Mouse (Mus musculus) MEL (cell line): Measurements from ENCODE around the gene Hba-x. TPM values are rescaled to one million over a fixed set of nuclear protein-coding genes. Genes with fewer than 3 reads are reported as not detected.
A peak's percentile ranks its signal among the peaks of the same experiment; 100 is the strongest.

Source experiments
- DNase-seq: peaks from one replicate; pipeline ENCODE4 v3.0.0; 2011; ENCODE audit warnings: low read depth, low spot score
- H3K27ac ChIP-seq: 2 replicates; pipeline ENCODE4 v1.5.1; 2012; ENCODE audit warnings: low read depth, mild to moderate bottlenecking, control low read depth, low read length, moderate library complexity; ENCODE audit not compliant: control insufficient read depth
- H3K27me3 ChIP-seq, 2 experiments: fragments of 150-350 bp in 1 of 2; sonication (generic) in 1 of 2; 2 replicates each; pipeline ENCODE4 v1.6.1; 2012; ENCODE audit warnings: low read length in 2 of 2, mild to moderate bottlenecking in 2 of 2, improper control_type of control experiment in 1 of 2, moderate library complexity in 1 of 2; ENCODE audit not compliant: insufficient read depth in 2 of 2, control insufficient read depth in 1 of 2
- H3K36me3 ChIP-seq, 2 experiments: 2 replicates each; pipeline ENCODE4 v1.6.1; 2012 to 2014; ENCODE audit warnings: low read length in 2 of 2, improper control_type of control experiment in 1 of 2, inconsistent platforms in 1 of 2, mild to moderate bottlenecking in 1 of 2; ENCODE audit not compliant: insufficient read depth in 2 of 2, control insufficient read depth in 1 of 2
- H3K4me1 ChIP-seq, 2 experiments: fragments of 150-350 bp in 1 of 2; sonication (generic) in 1 of 2; 2 replicates each; pipeline ENCODE4 v1.6.1; 2012; ENCODE audit warnings: low read length in 2 of 2, improper control_type of control experiment in 1 of 2, mild to moderate bottlenecking in 1 of 2; ENCODE audit not compliant: insufficient read depth in 2 of 2, control insufficient read depth in 1 of 2
- H3K4me3 ChIP-seq, 2 experiments: fragments of 150-350 bp in 1 of 2; sonication (generic) in 1 of 2; 2 replicates each; pipeline ENCODE4 v1.5.1; 2012; ENCODE audit warnings: low read depth in 2 of 2, low read length in 2 of 2, mild to moderate bottlenecking in 2 of 2, moderate library complexity in 2 of 2, control low read depth in 1 of 2, improper control_type of control experiment in 1 of 2; ENCODE audit not compliant: control insufficient read depth in 1 of 2, insufficient read depth in 1 of 2
- H3K79me2 ChIP-seq: 2 replicates; pipeline ENCODE4 v1.6.1; 2012; ENCODE audit warnings: mild to moderate bottlenecking, low read length, moderate library complexity; ENCODE audit not compliant: control insufficient read depth, poor library complexity, insufficient read depth
- H3K9ac ChIP-seq: 2 replicates; pipeline ENCODE4 v1.6.1; 2012; ENCODE audit warnings: low read depth, mild to moderate bottlenecking, control low read depth, low read length, moderate library complexity; ENCODE audit not compliant: control insufficient read depth, poor library complexity, severe bottlenecking
- H3K9me3 ChIP-seq: fragments of 150-350 bp; sonication (generic); replicated peaks from 2 replicates; pipeline ENCODE4 v1.6.1; 2012; ENCODE audit warnings: mild to moderate bottlenecking, low read length, improper control_type of control experiment, moderate library complexity; ENCODE audit not compliant: insufficient read depth
- CHD1 ChIP-seq: IDR thresholded peaks from 2 replicates; pipeline ENCODE4 v1.6.1; 2012; ENCODE audit warnings: low read depth, mild to moderate bottlenecking, inconsistent platforms, low read length, improper control_type of control experiment
- CHD2 ChIP-seq: IDR thresholded peaks from 2 replicates; pipeline ENCODE4 v1.6.1; 2011; ENCODE audit warnings: low read length, improper control_type of control experiment
- CTCF ChIP-seq, 3 experiments: IDR thresholded peaks in 2 of 3; conservative IDR thresholded peaks in 1 of 3; 2 replicates each; pipeline ENCODE4 v1.5.1; 2011 to 2012; ENCODE audit warnings: low read length in 3 of 3, low read depth in 2 of 3, mild to moderate bottlenecking in 2 of 3, improper control_type of control experiment in 1 of 3, inconsistent platforms in 1 of 3, mixed read lengths in 1 of 3, moderate library complexity in 1 of 3; ENCODE audit not compliant: control insufficient read depth in 1 of 3, insufficient read depth in 1 of 3, poor library complexity in 1 of 3, severe bottlenecking in 1 of 3
- E2F4 ChIP-seq: IDR thresholded peaks from 2 replicates; pipeline ENCODE4 v1.6.1; 2011; ENCODE audit warnings: low read depth, low read length, improper control_type of control experiment, borderline replicate concordance
- ELF1 ChIP-seq: IDR thresholded peaks from 2 replicates; pipeline ENCODE4 v1.6.1; 2014; ENCODE audit warnings: low read depth, mild to moderate bottlenecking, inconsistent platforms, low read length, improper control_type of control experiment, moderate library complexity
- EP300 ChIP-seq, 2 experiments: IDR thresholded peaks; 2 replicates each; pipeline ENCODE4 v1.6.1; 2011; ENCODE audit warnings: improper control_type of control experiment in 2 of 2, low read length in 2 of 2, low read depth in 1 of 2, mild to moderate bottlenecking in 1 of 2
- ETS1 ChIP-seq: IDR thresholded peaks from 2 replicates; pipeline ENCODE4 v1.6.1; 2012; ENCODE audit warnings: low read depth, mild to moderate bottlenecking, inconsistent platforms, low read length, improper control_type of control experiment, moderate library complexity
- GABPA ChIP-seq: IDR thresholded peaks from 2 replicates; pipeline ENCODE4 v1.6.1; 2012; ENCODE audit warnings: low read depth, mild to moderate bottlenecking, inconsistent platforms, low read length, improper control_type of control experiment, moderate library complexity
- GATA1 ChIP-seq: IDR thresholded peaks from 2 replicates; pipeline ENCODE4 v1.6.1; 2011; ENCODE audit warnings: low read depth, low read length, improper control_type of control experiment
- JUND ChIP-seq: IDR thresholded peaks from 2 replicates; pipeline ENCODE4 v1.6.1; 2011; ENCODE audit warnings: low read depth, mild to moderate bottlenecking, improper control_type of control experiment, low read length
- KAT2A ChIP-seq: conservative IDR thresholded peaks from 2 replicates; pipeline ENCODE4 v1.6.1; 2012; ENCODE audit warnings: low read depth, low read length, improper control_type of control experiment, inconsistent platforms
- MAFK ChIP-seq: IDR thresholded peaks from 2 replicates; pipeline ENCODE4 v1.6.1; 2011; ENCODE audit warnings: low read depth, mild to moderate bottlenecking, low read length, improper control_type of control experiment, borderline replicate concordance
- MEF2A ChIP-seq: IDR thresholded peaks from 2 replicates; pipeline ENCODE4 v1.6.1; 2014; ENCODE audit warnings: low read depth, mild to moderate bottlenecking, inconsistent platforms, low read length, improper control_type of control experiment; ENCODE audit not compliant: poor library complexity, insufficient replicate concordance, severe bottlenecking; ENCODE audit errors: extremely low read depth
- MYB ChIP-seq: IDR thresholded peaks from 2 replicates; pipeline ENCODE4 v1.6.1; 2011; ENCODE audit warnings: mild to moderate bottlenecking, low read depth, low read length, improper control_type of control experiment
- MYC ChIP-seq: IDR thresholded peaks from 2 replicates; pipeline ENCODE4 v1.6.1; 2011; ENCODE audit warnings: low read depth, mild to moderate bottlenecking, low read length, improper control_type of control experiment, moderate library complexity
- NRF1 ChIP-seq: IDR thresholded peaks from 2 replicates; pipeline ENCODE4 v1.6.1; 2014; ENCODE audit warnings: low read depth, mild to moderate bottlenecking, inconsistent platforms, low read length, improper control_type of control experiment, moderate library complexity; ENCODE audit not compliant: poor library complexity, insufficient read depth, severe bottlenecking
- POLR2A ChIP-seq, 2 experiments: IDR thresholded peaks; 2 replicates each; pipeline ENCODE4 v1.6.1; 2011 to 2012; ENCODE audit warnings: low read length in 2 of 2, mild to moderate bottlenecking in 2 of 2, control low read depth in 1 of 2, improper control_type of control experiment in 1 of 2, low read depth in 1 of 2, moderate library complexity in 1 of 2; ENCODE audit not compliant: control insufficient read depth in 1 of 2, insufficient read depth in 1 of 2, poor library complexity in 1 of 2
- POLR2AphosphoS2 ChIP-seq: IDR thresholded peaks from 2 replicates; pipeline ENCODE4 v1.6.1; 2011; ENCODE audit warnings: low read length, improper control_type of control experiment
- POLR2AphosphoS5 ChIP-seq: IDR thresholded peaks from 2 replicates; pipeline ENCODE4 v1.6.1; 2012; ENCODE audit warnings: low read depth, borderline replicate concordance, mild to moderate bottlenecking, inconsistent platforms, low read length, moderate library complexity, mixed read lengths
- RAD21 ChIP-seq: IDR thresholded peaks from 2 replicates; pipeline ENCODE4 v1.6.1; 2011; ENCODE audit warnings: mild to moderate bottlenecking, low read depth, low read length, improper control_type of control experiment
- RCOR1 ChIP-seq: IDR thresholded peaks from 2 replicates; pipeline ENCODE4 v1.6.1; 2012; ENCODE audit warnings: low read depth, mild to moderate bottlenecking, inconsistent platforms, low read length, improper control_type of control experiment
- SIN3A ChIP-seq: IDR thresholded peaks from 2 replicates; pipeline ENCODE4 v1.6.1; 2012; ENCODE audit warnings: low read length, improper control_type of control experiment, inconsistent platforms
- SMC3 ChIP-seq: IDR thresholded peaks from 2 replicates; pipeline ENCODE4 v1.6.1; 2011; ENCODE audit warnings: low read depth, low read length, improper control_type of control experiment
- TAL1 ChIP-seq: IDR thresholded peaks from 2 replicates; pipeline ENCODE4 v1.6.1; 2012; ENCODE audit warnings: mild to moderate bottlenecking, inconsistent platforms, low read length, moderate library complexity, mixed read lengths
- TBP ChIP-seq: IDR thresholded peaks from 2 replicates; pipeline ENCODE4 v1.8.0; 2011; ENCODE audit warnings: low read depth, low read length, improper control_type of control experiment
- TCF12 ChIP-seq: IDR thresholded peaks from 2 replicates; pipeline ENCODE4 v1.6.1; 2014; ENCODE audit warnings: low read depth, mild to moderate bottlenecking, inconsistent platforms, low read length, improper control_type of control experiment, moderate library complexity
- USF2 ChIP-seq, 2 experiments: IDR thresholded peaks; 2 replicates each; pipeline ENCODE4 v1.6.1; 2011 to 2012; ENCODE audit warnings: improper control_type of control experiment in 2 of 2, low read length in 2 of 2, borderline replicate concordance in 1 of 2, inconsistent platforms in 1 of 2, low read depth in 1 of 2, mild to moderate bottlenecking in 1 of 2; ENCODE audit not compliant: insufficient read depth in 1 of 2
- ZC3H11A ChIP-seq: IDR thresholded peaks from 2 replicates; pipeline ENCODE4 v1.6.1; 2012; ENCODE audit warnings: low read depth, mild to moderate bottlenecking, inconsistent platforms, low read length, improper control_type of control experiment
- ZMIZ1 ChIP-seq: IDR thresholded peaks from 2 replicates; pipeline ENCODE4 v1.6.1; 2012; ENCODE audit warnings: low read depth, mild to moderate bottlenecking, inconsistent platforms, low read length, improper control_type of control experiment, moderate library complexity
- polyA plus RNA-seq, 2 experiments: library from polyadenylated mRNA; stranded (reverse) in 1 of 2; unstranded in 1 of 2; fragments of >175 nt in 1 of 2; fragments of >200 nt in 1 of 2; gene quantifications; 2 replicates each; pipeline versions ENCODE4 v1.2.1 to v1.2.4; 2012; ENCODE audit warnings: low replicate concordance in 2 of 2, low read depth in 1 of 2; ENCODE audit not compliant: insufficient read length in 2 of 2, insufficient read depth in 1 of 2, missing spikeins in 1 of 2
- total RNA-seq: library from RNA; depleted of rRNA; stranded (reverse); fragments of 300-350 nt; gene quantifications from 2 replicates; pipeline ENCODE4 v1.2.3, GENCODE M21; 2012

Hba-x gene
- total and polyA plus RNA-seq, 3 experiments = 0.13 TPM; not detected in 2

DNA sequence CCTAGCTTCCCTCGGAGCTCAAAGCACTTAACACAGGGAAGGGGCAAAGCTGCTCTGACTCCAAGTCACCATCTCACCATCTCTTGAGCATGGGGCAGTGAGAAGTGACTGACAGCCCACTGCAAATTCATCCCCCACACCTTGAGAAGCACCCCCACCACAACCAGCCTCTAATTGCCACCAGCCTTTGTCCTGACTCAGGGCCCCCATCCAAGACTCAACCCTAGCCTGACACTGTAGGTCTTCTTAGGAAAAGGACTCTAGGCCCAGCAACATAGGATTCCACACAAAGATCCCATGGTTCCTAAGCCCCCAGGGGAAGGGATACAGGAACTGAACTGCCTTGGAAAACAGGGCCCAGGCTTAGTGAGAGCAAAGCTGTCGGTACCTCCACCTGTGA, 40.1 kb upstream of the Hba-x start:
- DNase-seq = no peak
- H3K36me3 ChIP-seq = peaks cover 0 to 5% of the 10 kb centered on the region in 2 experiments; a peak in 3 of 4 replicates
- no peak overlapping the region for H3K27ac ChIP-seq
- no peaks in the 10 kb centered on the region for H3K9me3 ChIP-seq
- H3K4me1 ChIP-seq = peaks cover 2 to 6% of the 10 kb centered on the region in 2 experiments; a peak in 3 of 4 replicates
- H3K9ac ChIP-seq = no peak overlapping the region
- H3K4me3 ChIP-seq = no peak overlapping the region
- no peaks in the 10 kb centered on the region for H3K27me3 ChIP-seq
- no peaks in the 10 kb centered on the region for H3K79me2 ChIP-seq
- TF ChIP-seq TAL1 = no peak
- no peak for TF ChIP-seq SIN3A
- no peak for TF ChIP-seq SMC3
- TF ChIP-seq RCOR1 = no peak
- TF ChIP-seq CTCF (IDR thresholded peaks at IDR 0.05 in 2 of 3, conservative IDR thresholded peaks at IDR 0.05 in 1 of 3; ENCODE audit: control insufficient read depth in 1 of 3, insufficient read depth in 1 of 3, low read depth in 2 of 3, low read length in 3 of 3, poor library complexity in 1 of 3, severe bottlenecking in 1 of 3) = no peak
- no peak for TF ChIP-seq MYB
- no peak for TF ChIP-seq POLR2AphosphoS2
- no peak for TF ChIP-seq POLR2AphosphoS5
- no peak for TF ChIP-seq ETS1
- no peak for TF ChIP-seq EP300 (IDR thresholded peaks at IDR 0.05; ENCODE audit: low read depth in 1 of 2, low read length in 2 of 2)
- TF ChIP-seq GABPA = no peak
- TF ChIP-seq MYC = no peak
- TF ChIP-seq ELF1 = no peak
- no peak for TF ChIP-seq E2F4

DNA sequence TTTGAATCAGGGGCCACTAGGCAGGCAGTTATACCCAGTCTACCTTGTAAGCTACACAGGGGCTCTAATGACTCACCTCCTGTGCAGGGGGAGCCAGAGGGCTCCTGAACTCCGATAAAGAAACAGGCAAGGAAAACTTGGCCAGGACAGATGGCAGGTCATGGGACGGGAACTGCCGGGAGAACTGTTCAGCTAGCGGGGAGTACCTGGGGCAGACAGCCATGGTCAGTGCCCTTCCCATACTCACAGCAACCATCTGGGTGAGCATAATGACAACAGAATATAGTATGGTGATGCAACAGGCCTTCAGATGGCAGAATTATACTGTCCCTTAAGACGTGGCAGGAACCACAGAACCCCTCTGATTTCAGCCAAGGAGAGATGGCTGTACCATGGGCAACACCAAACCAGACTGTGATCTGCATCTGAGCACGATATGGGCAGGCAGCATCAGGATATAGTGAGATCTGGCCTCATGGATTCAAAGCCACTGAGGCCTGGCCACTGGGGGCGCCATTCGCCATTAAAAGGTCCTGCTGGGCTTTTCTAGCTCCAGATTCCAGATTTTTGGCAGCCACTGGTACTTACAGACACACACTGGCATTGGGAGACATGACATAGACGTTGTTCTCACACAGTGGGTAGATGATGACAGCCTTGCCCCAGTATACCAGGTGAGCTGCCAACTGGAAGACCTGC, 39.3 kb upstream of the Hba-x start:
- H3K27me3 ChIP-seq = no peaks in the 10 kb centered on the region
- H3K9ac ChIP-seq = no peak overlapping the region
- no peak overlapping the region for H3K27ac ChIP-seq
- DNase-seq = peak; percentile 68
- no peaks in the 10 kb centered on the region; a peak in 1 of 4 replicates for H3K36me3 ChIP-seq
- H3K79me2 ChIP-seq = no peaks in the 10 kb centered on the region
- H3K9me3 ChIP-seq = no peaks in the 10 kb centered on the region
- H3K4me3 ChIP-seq = no peak overlapping the region
- no peaks in the 10 kb centered on the region for H3K4me1 ChIP-seq
- TF ChIP-seq E2F4 (no peak), USF2 (IDR thresholded peaks at IDR 0.05; ENCODE audit: borderline replicate concordance in 1 of 2, insufficient read depth in 1 of 2, low read depth in 1 of 2, low read length in 2 of 2) (no peak), CTCF (IDR thresholded peaks at IDR 0.05 in 2 of 3, conservative IDR thresholded peaks at IDR 0.05 in 1 of 3; ENCODE audit: control insufficient read depth in 1 of 3, insufficient read depth in 1 of 3, low read depth in 2 of 3, low read length in 3 of 3, poor library complexity in 1 of 3, severe bottlenecking in 1 of 3) (peak; percentile 88 to 93 (median 88)), NRF1 (no peak), MYC (no peak), TBP (no peak), SMC3 (peak; percentile 61), POLR2AphosphoS5 (no peak), ZC3H11A (0 out of 2 replicates have a peak, but pooled peaks have one; percentile 4), TAL1 (no peak), ZMIZ1 (no peak), GATA1 (no peak), JUND (no peak), MEF2A (no peak), CHD2 (no peak), POLR2A (IDR thresholded peaks at IDR 0.05; ENCODE audit: control insufficient read depth in 1 of 2, insufficient read depth in 1 of 2, low read depth in 1 of 2, low read length in 2 of 2, poor library complexity in 1 of 2) (no peak), MAFK (no peak), MYB (no peak), RAD21 (peak; percentile 64), CHD1 (no peak), KAT2A (no peak), TCF12 (no peak)
